Mouse (Mus musculus) megakaryocyte, embryonic 14.5 days (primary cell): ENCODE data around the gene Cfap126.
"Not testable (repeated sequence)": the region's sequence is repeated elsewhere in the genome, so short reads cannot be mapped to it uniquely, and the experiment has no call there.

Experiments used
- FLI1 ChIP-seq: IDR thresholded peaks from 2 replicates; pipeline ENCODE4 v1.6.1; 2012; ENCODE audit warnings: low read length, inconsistent platforms, mixed read lengths
- GATA1 ChIP-seq: IDR thresholded peaks from 3 replicates; pipeline ENCODE4 v1.6.1; 2012; ENCODE audit warnings: mixed read lengths, low read length, inconsistent platforms, borderline replicate concordance

DNA sequence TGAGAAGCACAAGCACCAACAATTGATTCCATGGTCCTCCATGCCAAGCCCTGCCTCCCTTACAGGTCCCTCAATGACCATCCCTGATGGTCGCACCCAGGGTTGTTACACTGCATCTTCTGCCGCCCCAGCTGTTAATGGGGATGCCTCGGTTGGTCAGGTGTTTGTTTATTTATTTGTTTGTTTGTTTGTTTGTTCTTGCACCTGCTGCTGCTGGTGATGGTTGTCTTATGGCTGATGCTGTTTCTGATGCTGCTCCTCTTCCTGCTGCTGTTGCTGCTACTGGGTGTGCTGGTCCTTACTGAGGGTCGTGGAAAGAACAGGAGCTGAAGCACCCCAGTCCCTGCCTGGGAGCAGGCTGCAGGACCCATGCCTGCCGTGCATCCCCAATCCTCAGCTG, 45.8 kb upstream of the Cfap126 start:
- TF ChIP-seq GATA1, FLI1: not testable (repeated sequence)
